Mouse (Mus musculus) midbrain, postnatal 0 days (tissue): Measurements from ENCODE around the gene Farp1. TPM values are rescaled to one million over a fixed set of nuclear protein-coding genes. Genes with fewer than 3 reads are reported as not detected.

Experiments used
- ATAC-seq: fragments of 200-750 bp; cut with Nextera tagmentation; 2 replicates; pipeline ENCODE4 v1.8.0; 2017; ENCODE audit warnings: moderate number of reproducible peaks, mild to moderate bottlenecking, moderate TSS enrichment, moderate library complexity; ENCODE audit not compliant: low FRiP score
- DNase-seq: peaks from one replicate; pipeline ENCODE4 v3.0.0-alpha.2; 2015; ENCODE audit warnings: low spot score
- H3K27ac ChIP-seq: fragments of 300-500 bp; sonication (generic); 2 replicates; pipeline ENCODE4 v1.5.1; 2014; ENCODE audit warnings: low read depth, mild to moderate bottlenecking, low read length, mixed read lengths
- H3K27me3 ChIP-seq: fragments of 300-500 bp; sonication (generic); 2 replicates; pipeline ENCODE4 v1.6.1; 2014; ENCODE audit warnings: low read length, control low read depth, mixed read lengths; ENCODE audit not compliant: insufficient read depth
- H3K36me3 ChIP-seq: fragments of 300-500 bp; sonication (generic); 2 replicates; pipeline ENCODE4 v1.6.1; 2014; ENCODE audit warnings: low read length, control low read depth, mixed read lengths; ENCODE audit not compliant: insufficient read depth
- H3K4me1 ChIP-seq: fragments of 300-500 bp; sonication (generic); 2 replicates; pipeline ENCODE4 v1.6.1; 2014; ENCODE audit warnings: mild to moderate bottlenecking, control low read depth, antibody characterized with exemption, low read length, mixed read lengths; ENCODE audit not compliant: insufficient read depth
- H3K4me2 ChIP-seq: fragments of 300-500 bp; sonication (generic); 2 replicates; pipeline ENCODE4 v1.6.1; 2014; ENCODE audit warnings: low read depth, mild to moderate bottlenecking, low read length, mixed read lengths; ENCODE audit not compliant: poor library complexity, severe bottlenecking
- H3K4me3 ChIP-seq: fragments of 300-500 bp; sonication (generic); 2 replicates; pipeline ENCODE4 v1.5.1; 2014; ENCODE audit warnings: low read depth, mild to moderate bottlenecking, low read length, moderate library complexity
- H3K9ac ChIP-seq: fragments of 300-500 bp; sonication (generic); replicated peaks from 2 replicates; pipeline ENCODE4 v1.6.1; 2014; ENCODE audit warnings: mild to moderate bottlenecking, low read length, moderate library complexity, mixed read lengths; ENCODE audit not compliant: poor library complexity, severe bottlenecking
- H3K9me3 ChIP-seq: fragments of 300-500 bp; sonication (generic); 2 replicates; pipeline ENCODE4 v1.6.1; 2016; ENCODE audit warnings: low read length, control low read depth
- CTCF ChIP-seq: IDR thresholded peaks from 2 replicates; pipeline ENCODE4 v1.5.1; 2016; ENCODE audit warnings: antibody characterized with exemption, mild to moderate bottlenecking
- WGBS: fragments of 180-500 bp; shearing (Covaris S2); extraction: QIAGEN DNeasy Blood & Tissue Kit; methylation state at CpG from one replicate; pipeline ENCODE4 v1.1.7; 2014; 5-methylcytosine and 5-hydroxymethylcytosine counted together
- polyA plus RNA-seq: library from polyadenylated mRNA; unstranded; fragments of >200 nt; fragmentation: Nextera tagmentation; extraction: Ambion mirVana; gene quantifications from 2 replicates; pipeline ENCODE4 v1.2.1, GENCODE M21; 2015
- total RNA-seq: library from RNA; depleted of rRNA; stranded (reverse); fragments of >200 nt; gene quantifications from 2 replicates; pipeline ENCODE4 v1.2.3, GENCODE M21; 2014; rRNA removed

The Farp1 gene
- total and polyA plus RNA-seq, 2 experiments from 2014 or later: 41.8 to 113 TPM

- Histone ChIP-seq H3K9me3 (no peaks in the 10 kb centered on the region), H3K4me1 (no peaks in the 10 kb centered on the region), H3K36me3 (no peaks in the 10 kb centered on the region), H3K9ac (no peak overlapping the region), H3K27ac (no peak overlapping the region), H3K27me3 (no peaks in the 10 kb centered on the region), H3K4me3 (no peak overlapping the region), H3K4me2 (no peak overlapping the region)
- WGBS: 79% methylated on average over 5 of the region's 5 CpGs
- no peak for TF ChIP-seq CTCF
- ATAC-seq (no peak), DNase-seq (no peak)
These were observed 293.9 kb downstream of the Farp1 start for GRCm38 (mm10) chr14:121328878-121329277.

DNA sequence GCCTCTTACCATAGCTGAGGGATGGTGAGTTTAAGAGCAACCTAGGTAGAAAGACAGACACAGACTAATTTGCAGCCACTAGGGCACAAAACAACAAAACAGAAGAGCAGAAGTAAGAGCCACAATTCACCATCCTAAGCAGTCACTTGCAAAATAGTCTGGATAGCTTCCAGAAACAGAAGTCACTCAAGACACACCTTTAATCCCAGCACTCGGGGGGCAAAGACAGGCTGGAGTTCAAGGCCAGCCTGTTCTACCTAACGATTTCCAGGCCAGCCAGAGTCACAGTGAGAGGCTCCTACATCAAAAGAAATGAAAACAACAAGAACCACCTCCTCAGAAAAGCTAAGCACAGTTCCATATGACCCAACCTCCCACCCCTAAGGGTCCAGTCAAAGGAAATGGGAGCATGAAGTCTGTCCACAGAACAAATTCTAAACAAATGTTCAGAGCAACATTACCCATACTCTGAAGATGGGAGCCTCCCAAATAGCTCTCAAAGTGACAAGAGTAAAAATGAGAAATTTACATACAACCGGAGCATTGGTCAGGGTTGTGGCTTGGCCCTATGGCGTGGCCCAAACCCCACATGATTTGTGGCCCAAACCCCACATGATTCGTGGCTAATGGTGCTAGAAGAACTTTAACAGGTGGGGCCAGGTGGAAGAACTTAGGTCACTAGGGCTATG, 294.5 kb downstream of the Farp1 start:
- DNase-seq: no peak
- no peak overlapping the region for H3K4me3 ChIP-seq
- H3K27ac ChIP-seq: no peak overlapping the region
- ATAC-seq: no peak
- H3K9me3 ChIP-seq: no peaks in the 10 kb centered on the region
- no peak for TF ChIP-seq CTCF
- H3K9ac ChIP-seq: no peak overlapping the region
- WGBS: 81% methylated on average over 5 of the region's 5 CpGs
- no peaks in the 10 kb centered on the region for H3K4me1 ChIP-seq
- no peaks in the 10 kb centered on the region for H3K36me3 ChIP-seq
- no peaks in the 10 kb centered on the region for H3K27me3 ChIP-seq
- no peak overlapping the region for H3K4me2 ChIP-seq

- Histone ChIP-seq H3K27ac (no peak overlapping the region), H3K27me3 (no peaks in the 10 kb centered on the region), H3K4me1 (no peaks in the 10 kb centered on the region), H3K9me3 (no peaks in the 10 kb centered on the region), H3K4me3 (no peak overlapping the region), H3K9ac (no peak overlapping the region), H3K4me2 (no peak overlapping the region), H3K36me3 (no peaks in the 10 kb centered on the region)
- WGBS: 82% methylated on average over 3 of the region's 3 CpGs
- ATAC-seq (no peak), DNase-seq (no peak)
- no peak for TF ChIP-seq CTCF
These were observed 295.0 kb downstream of the Farp1 start for GRCm38 (mm10) chr14:121330090-121330408.

Other genes with a start within 250 kb of the Farp1 start
- 65.4 and 82.6 TPM in 2 replicates for gene Ipo5, start 124.0 kb upstream of the Farp1 start, total RNA-seq
- gene Ipo5, start 124.0 kb upstream of the Farp1 start, polyA plus RNA-seq: 43.0 and 46.5 TPM in 2 replicates